Mouse (Mus musculus) megakaryocyte, embryonic 14.5 days (primary cell): ENCODE results near the gene Klhl40. TPM values are rescaled to one million over a fixed set of nuclear protein-coding genes. Genes with fewer than 3 reads are reported as not detected.

Source experiments
- H3K27me3 ChIP-seq: replicated peaks from 2 replicates; pipeline ENCODE3; 2012; ENCODE audit warnings: inconsistent platforms
- H3K36me3 ChIP-seq: replicated peaks from 2 replicates; pipeline ENCODE3; 2012; ENCODE audit warnings: low read length, inconsistent platforms, mixed read lengths
- H3K4me1 ChIP-seq: 2 replicates; pipeline ENCODE4 v1.6.1; 2012; ENCODE audit warnings: inconsistent platforms
- H3K4me3 ChIP-seq: replicated peaks from 2 replicates; pipeline ENCODE3; 2012; ENCODE audit warnings: moderate library complexity, mild to moderate bottlenecking, inconsistent platforms
- H3K9me3 ChIP-seq: 2 replicates; pipeline ENCODE4 v1.6.1; 2012; ENCODE audit warnings: inconsistent platforms
- FLI1 ChIP-seq: IDR thresholded peaks from 2 replicates; pipeline ENCODE4 v1.6.1; 2012; ENCODE audit warnings: low read length, inconsistent platforms, mixed read lengths
- GATA1 ChIP-seq: IDR thresholded peaks from 3 replicates; pipeline ENCODE4 v1.6.1; 2012; ENCODE audit warnings: mixed read lengths, low read length, inconsistent platforms, borderline replicate concordance
- polyA plus RNA-seq: library from polyadenylated mRNA; stranded (reverse); fragments of >175 nt; gene quantifications from 2 replicates; pipeline ENCODE4 v1.2.3, GENCODE M21; 2012; ENCODE audit warnings: low replicate concordance; ENCODE audit not compliant: insufficient read depth

Klhl40 gene
- polyA plus RNA-seq, 1 experiment, result not detected

DNA sequence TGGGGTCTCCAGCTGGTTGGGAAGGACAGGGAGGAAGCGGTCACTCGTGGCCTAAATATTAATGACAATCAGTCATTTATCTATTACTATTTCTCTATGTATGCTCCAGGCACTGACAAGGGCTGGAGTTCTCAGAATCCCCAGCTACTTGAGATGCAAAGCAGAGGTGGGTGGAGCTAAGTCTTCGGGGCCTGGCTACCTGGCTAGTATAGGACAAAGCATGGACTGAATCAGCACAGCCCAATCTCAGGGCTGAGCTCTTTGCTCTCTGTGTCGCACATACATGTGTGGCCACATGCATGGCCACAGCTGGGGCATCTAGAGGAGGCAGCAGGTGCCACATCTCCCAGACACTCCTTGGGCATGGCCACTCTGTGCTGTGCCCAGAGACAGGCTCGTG, 43.4 kb downstream of the Klhl40 start:
- Histone ChIP-seq H3K4me3 (no peak overlapping the region), H3K36me3 (no peaks in the 10 kb centered on the region), H3K27me3 (peaks cover 76% of the 10 kb centered on the region), H3K9me3 (peaks cover 13% of the 10 kb centered on the region), H3K4me1 (peaks cover under 1% of the 10 kb centered on the region; the same call in 1 of the 2 replicates)
- TF ChIP-seq GATA1 (no peak), FLI1 (no peak)

DNA sequence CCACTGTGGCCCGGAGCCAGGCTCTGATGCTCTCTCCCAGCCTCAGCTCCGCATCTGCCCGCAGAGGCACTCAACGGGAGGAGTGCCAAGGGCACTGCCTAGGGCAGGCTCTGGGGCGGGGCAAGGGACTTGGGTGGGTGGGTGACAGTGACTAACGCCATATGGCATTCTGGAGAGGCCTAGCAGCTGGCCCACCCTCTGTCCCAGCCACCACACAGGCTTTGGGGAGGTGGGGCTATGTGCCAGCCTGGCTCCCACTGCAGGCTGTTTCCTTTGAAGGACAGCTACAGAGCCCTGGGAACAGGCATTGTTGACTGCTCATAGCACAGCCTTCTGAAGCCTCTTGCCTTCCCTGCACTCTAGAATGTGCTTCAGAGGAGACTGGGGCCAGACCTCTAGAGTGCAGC, 45.2 kb downstream of the Klhl40 start:
- Histone ChIP-seq H3K27me3 (peaks cover 85% of the 10 kb centered on the region), H3K4me3 (no peak overlapping the region), H3K4me1 (no peaks in the 10 kb centered on the region), H3K36me3 (no peaks in the 10 kb centered on the region), H3K9me3 (peaks cover 13% of the 10 kb centered on the region)
- TF ChIP-seq GATA1, result no peak
- no peak for TF ChIP-seq FLI1

DNA sequence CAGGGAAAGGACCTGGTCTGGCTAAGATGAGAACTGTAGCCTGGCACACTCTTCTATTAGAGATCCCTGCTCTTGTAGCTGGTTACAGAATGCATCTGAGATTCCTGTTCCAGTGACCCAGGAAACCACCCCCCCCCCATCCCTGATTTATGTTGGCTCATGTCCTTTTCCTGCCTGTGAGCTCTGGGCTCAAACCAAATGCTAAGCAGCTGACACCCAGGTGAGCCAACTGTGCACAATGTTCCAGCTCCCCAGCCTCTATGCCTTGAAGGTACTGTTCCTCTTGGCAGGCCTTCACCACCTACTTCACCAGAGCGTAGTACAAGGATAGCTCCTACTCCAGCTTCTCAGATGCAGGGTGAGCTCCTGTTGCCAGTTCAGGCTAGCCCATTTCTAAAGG, 45.6 kb downstream of the Klhl40 start:
- H3K4me1 ChIP-seq, result no peaks in the 10 kb centered on the region
- peaks cover 13% of the 10 kb centered on the region for H3K9me3 ChIP-seq
- H3K4me3 ChIP-seq, result no peak overlapping the region
- no peak for TF ChIP-seq GATA1
- no peak for TF ChIP-seq FLI1
- peaks cover 86% of the 10 kb centered on the region for H3K27me3 ChIP-seq
- no peaks in the 10 kb centered on the region for H3K36me3 ChIP-seq

DNA sequence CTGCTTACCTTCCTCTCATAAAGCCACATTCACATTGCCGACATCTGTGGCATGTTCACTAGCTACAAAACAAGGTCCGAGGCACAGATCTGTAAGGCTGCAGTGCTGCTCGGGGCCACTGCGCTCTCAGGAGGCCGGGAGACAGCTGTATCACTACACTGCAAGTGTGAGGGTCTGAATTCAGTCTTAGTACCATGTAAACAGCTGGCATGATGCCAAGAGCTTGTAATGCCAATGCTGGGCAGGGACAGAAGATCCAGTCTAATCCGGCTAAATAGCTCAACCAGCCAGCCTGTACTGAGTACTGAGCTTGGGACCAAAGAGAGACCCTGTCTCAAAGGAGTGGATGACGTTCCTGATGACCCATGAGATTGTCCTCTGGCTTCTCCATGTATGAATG, 46.6 kb downstream of the Klhl40 start:
- Histone ChIP-seq H3K4me3 (no peak overlapping the region), H3K4me1 (no peaks in the 10 kb centered on the region; the same call in 1 of the 2 replicates), H3K36me3 (no peaks in the 10 kb centered on the region), H3K27me3 (peaks cover 88% of the 10 kb centered on the region), H3K9me3 (peaks cover 13% of the 10 kb centered on the region)
- TF ChIP-seq FLI1, result no peak
- TF ChIP-seq GATA1, result no peak

DNA sequence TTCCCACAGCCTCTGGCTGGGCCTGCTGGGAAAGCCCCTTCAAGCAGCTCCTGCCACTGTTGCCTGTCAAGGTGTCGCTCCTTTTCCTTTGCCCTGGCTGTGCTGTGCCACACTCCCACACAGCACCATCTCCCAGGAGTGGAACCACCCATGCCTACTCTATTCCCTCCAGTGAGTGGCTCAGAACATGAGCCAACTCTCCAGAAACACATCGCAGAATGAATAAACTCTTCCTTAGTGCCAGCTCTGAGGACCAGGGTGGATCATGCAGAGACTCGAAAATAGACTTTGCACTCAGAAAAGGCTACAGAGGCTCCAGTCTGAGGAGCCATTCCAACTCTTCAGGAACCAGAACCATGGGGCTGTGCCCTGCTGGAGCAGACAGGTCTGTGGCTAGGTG, 48.9 kb downstream of the Klhl40 start:
- no peaks in the 10 kb centered on the region for H3K36me3 ChIP-seq
- H3K27me3 ChIP-seq, result peaks cover 75% of the 10 kb centered on the region
- no peak for TF ChIP-seq FLI1
- TF ChIP-seq GATA1, result no peak
- H3K4me3 ChIP-seq, result no peak overlapping the region
- peaks cover 12% of the 10 kb centered on the region; the same call in 1 of the 2 replicates for H3K4me1 ChIP-seq
- peaks cover 13% of the 10 kb centered on the region for H3K9me3 ChIP-seq

DNA sequence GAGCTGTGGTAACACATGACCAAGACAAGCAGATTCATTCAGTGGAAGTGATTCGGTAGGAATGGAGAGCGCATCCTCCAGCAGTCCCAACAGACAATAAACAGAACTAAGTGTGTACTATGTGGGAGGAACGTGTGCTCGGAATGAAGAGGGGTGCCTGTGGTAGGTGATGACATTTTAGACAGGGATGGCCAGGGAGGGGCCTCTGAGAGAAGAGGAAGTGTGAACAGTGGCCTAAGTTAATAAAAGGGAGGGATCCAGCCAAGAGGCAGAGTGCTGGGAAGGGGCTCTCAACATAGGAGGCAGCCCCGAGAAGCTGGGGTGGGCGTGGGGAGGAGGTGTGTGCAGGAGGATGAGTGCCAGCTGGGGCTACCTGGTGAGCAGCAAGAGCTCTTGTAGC, 50.9 kb downstream of the Klhl40 start:
- TF ChIP-seq FLI1, result no peak
- no peak for TF ChIP-seq GATA1
- peaks cover 14% of the 10 kb centered on the region; the same call in 1 of the 2 replicates for H3K4me1 ChIP-seq
- H3K9me3 ChIP-seq, result peaks cover 13% of the 10 kb centered on the region
- H3K4me3 ChIP-seq, result no peak overlapping the region
- H3K27me3 ChIP-seq, result peaks cover 78% of the 10 kb centered on the region
- H3K36me3 ChIP-seq, result no peaks in the 10 kb centered on the region

DNA sequence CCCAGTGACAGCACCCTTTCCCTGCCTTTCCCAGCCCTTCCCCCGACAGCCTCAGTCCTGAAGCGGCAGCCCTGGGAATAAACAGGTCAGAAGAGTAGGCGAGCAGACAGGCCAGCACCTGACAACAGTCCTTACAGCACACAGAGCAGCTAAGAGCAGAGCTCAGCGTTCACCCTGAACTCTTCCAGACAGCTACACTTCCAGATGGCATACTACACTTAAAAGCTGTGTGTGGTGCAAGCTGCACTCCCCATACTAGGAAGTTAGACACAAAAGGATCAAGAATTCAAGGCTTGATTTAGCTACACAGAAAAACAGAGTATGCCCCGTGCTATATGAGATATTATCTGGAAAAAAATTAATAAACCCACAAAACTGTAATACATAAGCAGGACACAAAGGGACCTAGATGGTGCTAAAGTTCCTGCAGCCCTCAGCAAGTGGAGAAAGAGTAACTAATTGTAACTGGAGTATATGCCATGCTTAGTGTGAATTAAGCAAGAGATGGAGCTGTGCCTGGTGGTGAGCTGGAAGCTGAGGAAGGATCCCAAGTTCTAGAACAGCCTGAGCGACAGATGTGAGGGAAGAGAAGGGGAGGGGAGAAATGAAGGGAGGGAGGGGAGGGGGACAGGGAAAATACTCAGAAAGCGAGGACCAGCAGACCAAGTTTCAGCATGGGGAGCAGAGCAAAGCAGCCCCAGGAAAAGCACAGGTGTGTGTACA, 52.0 kb downstream of the Klhl40 start:
- Histone ChIP-seq H3K27me3 (peaks cover 79% of the 10 kb centered on the region), H3K4me3 (no peak overlapping the region), H3K9me3 (peaks cover 23% of the 10 kb centered on the region), H3K4me1 (peaks cover 17% of the 10 kb centered on the region; the same call in 1 of the 2 replicates), H3K36me3 (no peaks in the 10 kb centered on the region)
- TF ChIP-seq GATA1, result no peak
- no peak for TF ChIP-seq FLI1

DNA sequence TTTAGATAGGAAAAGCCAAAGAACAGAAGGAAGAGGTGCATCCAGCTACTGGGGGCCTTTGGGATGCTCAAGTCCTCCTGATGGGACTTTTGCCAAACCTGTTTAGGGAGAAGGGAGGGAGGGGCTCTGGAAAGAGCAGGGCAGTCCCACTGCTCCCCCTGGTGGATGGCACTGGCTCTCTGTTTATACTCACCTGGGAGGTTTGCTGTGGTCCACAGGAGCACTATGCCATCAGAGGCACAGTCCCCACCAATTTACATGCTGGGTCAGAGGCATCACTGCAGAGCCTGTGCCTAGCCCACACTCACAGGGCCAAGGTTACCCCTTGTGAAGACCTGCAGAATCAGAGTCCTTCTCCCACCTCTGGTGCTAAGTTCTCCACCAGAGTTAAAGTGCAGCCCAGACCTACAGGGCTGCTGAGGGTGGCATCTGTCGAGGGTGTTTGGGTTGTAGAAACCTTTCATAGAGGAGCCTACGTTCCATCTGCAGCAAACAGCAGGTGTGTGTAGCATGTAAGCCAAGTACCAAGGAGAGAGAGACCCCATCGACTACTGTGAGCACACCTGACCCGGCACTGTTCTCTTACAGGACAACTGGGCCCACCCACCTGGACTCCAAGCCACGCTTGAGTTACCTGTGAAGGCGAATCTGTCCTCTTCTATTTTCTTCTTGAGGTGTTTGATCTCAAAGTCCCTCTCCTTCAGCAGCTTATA, 53.0 kb downstream of the Klhl40 start:
- TF ChIP-seq FLI1 (no peak), GATA1 (no peak)
- peaks cover 70% of the 10 kb centered on the region for H3K27me3 ChIP-seq
- peaks cover 19% of the 10 kb centered on the region for H3K9me3 ChIP-seq
- H3K4me3 ChIP-seq, result no peak overlapping the region
- no peaks in the 10 kb centered on the region for H3K36me3 ChIP-seq
- H3K4me1 ChIP-seq, result peaks cover 20% of the 10 kb centered on the region; the same call in 1 of the 2 replicates

DNA sequence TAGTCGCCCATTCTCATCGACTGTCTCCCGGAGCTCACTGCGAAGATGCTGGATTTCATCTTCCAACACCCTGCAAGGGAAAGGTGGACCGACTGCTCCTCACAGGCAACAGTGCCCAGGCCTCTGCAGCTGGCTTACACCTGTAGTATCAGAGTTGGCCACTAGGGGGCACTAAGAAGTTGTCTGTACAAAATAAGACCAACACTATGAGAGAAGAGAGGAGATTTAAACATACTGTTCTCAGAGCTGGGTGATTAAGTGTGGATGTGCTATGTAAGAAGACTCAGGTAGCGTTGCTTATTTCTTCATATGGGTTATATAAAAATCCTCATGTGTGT, 53.5 kb downstream of the Klhl40 start:
- Histone ChIP-seq H3K36me3 (no peaks in the 10 kb centered on the region), H3K27me3 (peaks cover 71% of the 10 kb centered on the region)

More for the DNA sequence above, 53.5 kb downstream of the Klhl40 start:
- Histone ChIP-seq H3K4me3 (no peak overlapping the region), H3K4me1 (peaks cover 24% of the 10 kb centered on the region; the same call in 1 of the 2 replicates), H3K9me3 (peaks cover 20% of the 10 kb centered on the region)
- TF ChIP-seq FLI1, result no peak
- TF ChIP-seq GATA1, result no peak

Other genes with a start within 250 kb of the Klhl40 start
- gene Lyzl4, start 135.5 kb upstream of the Klhl40 start, polyA plus RNA-seq, result 0.51 TPM in 1 of 2 replicates, not detected in the other
- gene Vipr1, start 134.9 kb upstream of the Klhl40 start, polyA plus RNA-seq, result 0.07 and 2.5 TPM in 2 replicates
- 1.2 and 2.4 TPM in 2 replicates for gene Sec22c, start 72.1 kb upstream of the Klhl40 start, polyA plus RNA-seq
- gene Ss18l2, start 67.3 kb upstream of the Klhl40 start, polyA plus RNA-seq, result 30.1 and 45.4 TPM in 2 replicates
- gene Nktr, start 58.4 kb upstream of the Klhl40 start, polyA plus RNA-seq, result 4.4 and 6.4 TPM in 2 replicates
- gene Zfp651, start 18.3 kb upstream of the Klhl40 start, polyA plus RNA-seq, result 1.9 and 2.9 TPM in 2 replicates
- not detected in 2 replicates for gene Hhatl, start 14.9 kb downstream of the Klhl40 start, polyA plus RNA-seq
- gene Ccdc13, start 61.9 kb downstream of the Klhl40 start, polyA plus RNA-seq, result 0.34 TPM in 1 of 2 replicates, not detected in the other
- 42.4 and 57.7 TPM in 2 replicates for gene Higd1a, start 80.8 kb downstream of the Klhl40 start, polyA plus RNA-seq
- gene Ackr2, start 120.7 kb downstream of the Klhl40 start, polyA plus RNA-seq, result 1.5 TPM in 1 of 2 replicates, not detected in the other
- gene Cyp8b1, start 138.7 kb downstream of the Klhl40 start, polyA plus RNA-seq, result not detected in 2 replicates
- not detected in 2 replicates for gene Fam198a, start 173.4 kb downstream of the Klhl40 start, polyA plus RNA-seq
- gene Pomgnt2, start 219.5 kb downstream of the Klhl40 start, polyA plus RNA-seq, result 3.1 and 5.6 TPM in 2 replicates